Mouse (Mus musculus): ENCODE data around the gene Wdr48. TPM values are rescaled to one million over a fixed set of nuclear protein-coding genes. Genes with fewer than 3 reads are reported as not detected.

Wdr48 gene
- polyA plus RNA-seq, 1 experiment from 2014 or later: 14.3 TPM

DNA sequence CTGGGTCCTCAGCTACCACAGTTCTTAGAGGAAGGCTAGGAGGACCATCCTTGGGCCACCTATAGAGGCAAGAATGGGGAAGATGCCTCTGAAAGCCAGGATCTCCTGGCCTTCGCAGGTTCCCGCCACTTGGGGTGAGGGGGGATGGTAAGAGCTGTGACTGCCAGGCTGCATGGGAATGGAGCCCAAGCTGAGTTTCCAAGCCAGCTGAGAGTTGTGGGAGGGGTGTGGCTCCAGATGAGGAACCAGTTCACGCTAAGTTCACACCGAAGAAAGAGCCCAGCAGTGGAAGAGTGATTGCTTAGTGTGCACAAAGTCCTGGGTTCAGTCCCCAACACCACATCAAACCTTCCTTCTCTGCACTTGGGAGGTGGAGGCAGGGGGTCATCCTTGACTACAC, 67.5 kb downstream of the Wdr48 start:
- H3K9ac ChIP-seq (ENCODE audit: low read depth, low read length): no peak overlapping the region
- no peaks in the 10 kb centered on the region for H3K9me3 ChIP-seq (ENCODE audit: control insufficient read depth)
- H3K27ac ChIP-seq (ENCODE audit: low read depth, low read length): no peak overlapping the region
- H3K36me3 ChIP-seq (ENCODE audit: control insufficient read depth, insufficient read depth): no peaks in the 10 kb centered on the region
- no peaks in the 10 kb centered on the region; the same call in 1 of the 2 replicates for H3K4me1 ChIP-seq (replicated peaks; ENCODE audit: control insufficient read depth, insufficient read depth, low read length)
- H3K27me3 ChIP-seq (replicated peaks; ENCODE audit: control insufficient read depth, insufficient read depth, low read length): no peaks in the 10 kb centered on the region
- WGBS: 65% methylated on average over 4 of the region's 4 CpGs
- H3K4me3 ChIP-seq (ENCODE audit: low read depth, low read length): no peak overlapping the region
- ATAC-seq: no peak
- no peak for TF ChIP-seq CTCF (IDR thresholded peaks at IDR 0.05; ENCODE audit: low read depth)
- no peak overlapping the region for H3K4me2 ChIP-seq (replicated peaks; ENCODE audit: low read depth)

DNA sequence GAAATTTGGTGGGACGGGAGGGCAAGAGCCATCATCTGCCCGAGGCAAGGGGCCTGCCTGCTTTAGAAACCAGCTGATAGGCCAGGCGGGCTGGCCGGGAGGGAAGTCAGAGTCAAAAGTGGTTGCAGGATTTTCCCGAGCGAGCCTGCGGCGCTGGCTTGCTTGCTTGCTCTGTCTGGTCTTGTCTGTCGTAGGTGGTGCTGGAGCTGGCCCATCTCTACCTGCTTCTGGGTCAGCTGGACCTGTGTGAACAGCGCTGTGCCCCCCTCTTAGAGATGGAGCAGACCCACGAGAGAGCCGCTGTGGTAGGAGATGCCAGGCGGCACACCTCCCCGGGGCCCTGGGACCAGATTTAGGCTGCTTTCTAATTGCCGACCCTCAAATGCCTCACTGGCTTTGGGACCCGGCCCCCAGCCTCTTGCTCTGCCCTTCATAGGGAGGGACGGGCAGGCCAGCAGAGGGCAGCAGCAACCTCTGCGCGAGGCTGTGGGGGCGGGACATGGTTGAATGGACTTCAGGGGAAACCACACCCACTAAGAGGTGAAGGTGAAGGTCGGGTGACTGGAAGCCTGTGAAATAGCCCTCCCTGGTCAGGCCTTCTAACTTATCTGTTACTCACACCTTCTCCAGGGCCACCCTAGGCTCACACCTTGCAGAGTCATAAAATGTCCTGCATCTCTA, 68.4 kb downstream of the Wdr48 start:
- no peak overlapping the region for H3K9ac ChIP-seq (ENCODE audit: low read depth, low read length)
- peak; percentile 95 for TF ChIP-seq CTCF (IDR thresholded peaks at IDR 0.05; ENCODE audit: low read depth)
- 20% methylated on average over 21 of the region's 21 CpGs for WGBS
- no peaks in the 10 kb centered on the region for H3K27me3 ChIP-seq (replicated peaks; ENCODE audit: control insufficient read depth, insufficient read depth, low read length)
- peak; percentile 50; the same call in 1 of the 2 replicates for ATAC-seq
- no peaks in the 10 kb centered on the region; the same call in 1 of the 2 replicates for H3K4me1 ChIP-seq (replicated peaks; ENCODE audit: control insufficient read depth, insufficient read depth, low read length)
- no peak overlapping the region for H3K4me3 ChIP-seq (ENCODE audit: low read depth, low read length)
- peak overlapping the region; percentile 45 for H3K4me2 ChIP-seq (replicated peaks; ENCODE audit: low read depth)
- H3K36me3 ChIP-seq (ENCODE audit: control insufficient read depth, insufficient read depth): no peaks in the 10 kb centered on the region
- no peak overlapping the region for H3K27ac ChIP-seq (ENCODE audit: low read depth, low read length)
- no peaks in the 10 kb centered on the region for H3K9me3 ChIP-seq (ENCODE audit: control insufficient read depth)

DNA sequence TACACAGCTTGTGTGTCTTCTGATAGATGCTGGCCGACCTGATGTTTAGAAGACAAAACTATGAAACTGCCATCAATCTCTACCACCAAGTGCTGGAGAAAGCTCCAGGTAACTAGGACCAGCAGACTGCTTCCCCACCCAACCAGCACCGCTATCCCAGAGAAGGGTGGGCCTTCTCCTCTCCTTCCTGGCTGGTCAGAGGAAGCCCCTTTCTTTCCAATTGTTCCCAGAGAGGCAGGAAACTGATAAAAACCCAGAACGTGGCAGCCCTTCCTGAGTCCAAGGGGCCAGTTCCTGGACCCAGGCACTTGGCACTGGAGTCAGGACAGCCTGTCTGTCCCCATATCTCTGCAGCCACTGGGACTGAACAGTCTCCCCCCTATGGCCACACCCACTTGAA, 69.5 kb downstream of the Wdr48 start:
- H3K4me2 ChIP-seq (replicated peaks; ENCODE audit: low read depth): no peak overlapping the region
- no peak overlapping the region for H3K27ac ChIP-seq (ENCODE audit: low read depth, low read length)
- no peaks in the 10 kb centered on the region for H3K27me3 ChIP-seq (replicated peaks; ENCODE audit: control insufficient read depth, insufficient read depth, low read length)
- H3K36me3 ChIP-seq (ENCODE audit: control insufficient read depth, insufficient read depth): no peaks in the 10 kb centered on the region
- H3K9ac ChIP-seq (ENCODE audit: low read depth, low read length): no peak overlapping the region
- H3K4me3 ChIP-seq (ENCODE audit: low read depth, low read length): no peak overlapping the region
- ATAC-seq: no peak
- no peak for TF ChIP-seq CTCF (IDR thresholded peaks at IDR 0.05; ENCODE audit: low read depth)
- H3K4me1 ChIP-seq (replicated peaks; ENCODE audit: control insufficient read depth, insufficient read depth, low read length): no peaks in the 10 kb centered on the region; the same call in 1 of the 2 replicates
- 66% methylated on average over 3 of the region's 3 CpGs for WGBS
- no peaks in the 10 kb centered on the region for H3K9me3 ChIP-seq (ENCODE audit: control insufficient read depth)

DNA sequence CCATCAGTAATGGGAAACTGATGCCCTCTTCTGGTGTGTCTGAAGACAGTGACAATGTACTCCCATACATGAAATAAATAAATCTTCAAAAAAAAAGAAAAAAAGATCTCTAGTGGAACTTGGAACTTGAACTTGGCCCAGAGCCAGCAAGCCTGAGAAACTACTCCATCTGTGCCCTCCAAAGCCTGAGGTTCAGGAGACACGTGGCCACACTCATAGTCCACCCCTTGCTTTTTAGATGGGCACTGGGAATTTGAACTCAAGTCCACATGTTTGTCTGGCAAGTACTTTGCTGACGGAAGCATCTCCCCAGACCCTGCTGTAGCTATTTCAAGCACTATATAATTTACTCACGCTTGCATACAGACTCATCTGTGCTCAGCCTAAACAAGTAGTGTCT, 70.5 kb downstream of the Wdr48 start:
- Histone ChIP-seq H3K9me3 (ENCODE audit: control insufficient read depth) (no peaks in the 10 kb centered on the region), H3K27ac (ENCODE audit: low read depth, low read length) (no peak overlapping the region), H3K4me3 (ENCODE audit: low read depth, low read length) (no peak overlapping the region), H3K9ac (ENCODE audit: low read depth, low read length) (no peak overlapping the region), H3K4me1 (replicated peaks; ENCODE audit: control insufficient read depth, insufficient read depth, low read length) (no peaks in the 10 kb centered on the region; the same call in 1 of the 2 replicates), H3K4me2 (replicated peaks; ENCODE audit: low read depth) (no peak overlapping the region), H3K36me3 (ENCODE audit: control insufficient read depth, insufficient read depth) (no peaks in the 10 kb centered on the region), H3K27me3 (replicated peaks; ENCODE audit: control insufficient read depth, insufficient read depth, low read length) (no peaks in the 10 kb centered on the region)
- no peak for TF ChIP-seq CTCF (IDR thresholded peaks at IDR 0.05; ENCODE audit: low read depth)
- no peak for ATAC-seq
- 61% methylated on average over 3 of the region's 3 CpGs for WGBS

DNA sequence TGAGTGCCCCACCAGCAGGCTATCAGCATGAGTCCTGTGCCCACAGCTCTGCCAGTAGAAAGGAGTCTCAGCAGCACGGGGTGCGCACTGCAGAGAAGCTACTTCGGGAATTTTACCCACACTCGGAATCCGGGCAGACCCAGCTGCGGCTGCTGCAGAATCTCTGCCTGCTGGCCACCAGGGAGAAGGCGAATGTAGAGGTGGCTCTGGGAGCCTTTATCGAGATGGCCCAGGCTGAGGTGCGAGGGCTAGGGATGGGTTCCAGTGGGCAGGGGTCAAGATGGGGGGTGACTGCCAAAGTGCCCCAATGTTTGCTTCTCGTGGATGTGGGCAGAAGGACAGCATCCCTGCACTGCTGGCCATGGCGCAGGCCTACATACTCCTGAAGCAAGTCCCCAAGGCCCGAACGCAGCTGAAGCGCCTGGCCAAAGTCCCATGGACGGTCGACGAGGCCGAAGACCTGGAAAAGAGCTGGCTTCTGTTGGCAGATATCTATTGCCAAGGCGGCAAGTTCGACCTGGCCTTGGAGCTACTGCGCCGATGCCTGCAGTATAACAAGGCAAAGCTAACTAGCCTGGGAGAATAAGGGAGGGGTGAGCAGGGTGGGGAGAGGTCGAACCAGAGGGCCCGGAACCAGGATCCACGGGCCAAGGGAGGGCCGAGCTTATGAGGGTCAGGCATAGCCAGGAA, 71.7 kb downstream of the Wdr48 start:
- no peak overlapping the region for H3K4me3 ChIP-seq (ENCODE audit: low read depth, low read length)
- H3K27ac ChIP-seq (ENCODE audit: low read depth, low read length): no peak overlapping the region
- H3K9me3 ChIP-seq (ENCODE audit: control insufficient read depth): no peaks in the 10 kb centered on the region
- no peak overlapping the region for H3K9ac ChIP-seq (ENCODE audit: low read depth, low read length)
- WGBS: 87% methylated on average over 26 of the region's 26 CpGs
- no peaks in the 10 kb centered on the region for H3K27me3 ChIP-seq (replicated peaks; ENCODE audit: control insufficient read depth, insufficient read depth, low read length)
- H3K36me3 ChIP-seq (ENCODE audit: control insufficient read depth, insufficient read depth): no peaks in the 10 kb centered on the region
- no peak overlapping the region for H3K4me2 ChIP-seq (replicated peaks; ENCODE audit: low read depth)
- H3K4me1 ChIP-seq (replicated peaks; ENCODE audit: control insufficient read depth, insufficient read depth, low read length): no peaks in the 10 kb centered on the region; the same call in 1 of the 2 replicates
- TF ChIP-seq CTCF (IDR thresholded peaks at IDR 0.05; ENCODE audit: low read depth): no peak
- ATAC-seq: no peak

DNA sequence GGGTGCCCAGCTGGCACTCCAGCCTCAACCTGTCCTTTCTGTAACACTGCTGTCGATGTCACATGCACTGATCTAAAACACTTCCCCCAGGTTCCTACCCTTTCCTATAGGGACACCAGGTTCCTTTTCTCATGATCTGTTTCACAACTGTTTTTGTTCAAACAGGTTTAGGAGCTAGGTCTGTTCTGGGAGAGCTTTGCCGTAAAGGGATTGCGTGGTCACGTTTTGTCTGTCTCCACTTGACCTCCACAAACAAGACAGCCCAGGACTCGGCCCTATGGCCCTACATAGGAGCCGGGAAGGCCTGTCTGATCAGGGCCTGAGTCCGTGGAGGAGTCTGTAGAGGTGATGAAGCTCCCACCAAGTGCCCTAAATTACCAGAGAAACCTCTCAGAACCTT, 75.1 kb downstream of the Wdr48 start:
- ATAC-seq: no peak
- Histone ChIP-seq H3K4me3 (ENCODE audit: low read depth, low read length) (no peak overlapping the region), H3K9me3 (ENCODE audit: control insufficient read depth) (no peaks in the 10 kb centered on the region), H3K27me3 (replicated peaks; ENCODE audit: control insufficient read depth, insufficient read depth, low read length) (no peaks in the 10 kb centered on the region), H3K4me1 (replicated peaks; ENCODE audit: control insufficient read depth, insufficient read depth, low read length) (no peaks in the 10 kb centered on the region), H3K9ac (ENCODE audit: low read depth, low read length) (no peak overlapping the region), H3K27ac (ENCODE audit: low read depth, low read length) (no peak overlapping the region), H3K4me2 (replicated peaks; ENCODE audit: low read depth) (no peak overlapping the region), H3K36me3 (ENCODE audit: control insufficient read depth, insufficient read depth) (peaks cover 30% of the 10 kb centered on the region)
- WGBS: 83% methylated on average over 7 of the region's 7 CpGs
- no peak for TF ChIP-seq CTCF (IDR thresholded peaks at IDR 0.05; ENCODE audit: low read depth)
